Mouse (Mus musculus) bone marrow, adult 2 months (tissue): ENCODE results near the gene Dok5.

Source experiments
- CTCF ChIP-seq: fragments of 200-500 bp; IDR thresholded peaks from 2 replicates; pipeline ENCODE4 v1.5.1; 2011; ENCODE audit warnings: low read length, control low read depth; ENCODE audit not compliant: control insufficient read depth, insufficient read depth
- POLR2A ChIP-seq: fragments of 200-500 bp; IDR thresholded peaks from 2 replicates; pipeline ENCODE4 v1.6.1; 2011; ENCODE audit warnings: low read depth, mild to moderate bottlenecking, control low read depth, low read length, borderline replicate concordance; ENCODE audit not compliant: control insufficient read depth

GRCm38 (mm10) chr2:170757228-170757875, 25.7 kb downstream of the Dok5 start:
- no peak for TF ChIP-seq CTCF
- no peak for TF ChIP-seq POLR2A
